Mouse (Mus musculus) neutrophil, adult 65 days (primary cell): ENCODE results near the gene Cd81. TPM values are rescaled to one million over a fixed set of nuclear protein-coding genes. Genes with fewer than 3 reads are reported as not detected.

Source experiments
- total RNA-seq: library from RNA; stranded (reverse); gene quantifications from 2 replicates; pipeline ENCODE4 v1.2.4, GENCODE M21; 2023

The Cd81 gene
- 51.4 and 52.9 TPM in 2 replicates for total RNA-seq

DNA sequence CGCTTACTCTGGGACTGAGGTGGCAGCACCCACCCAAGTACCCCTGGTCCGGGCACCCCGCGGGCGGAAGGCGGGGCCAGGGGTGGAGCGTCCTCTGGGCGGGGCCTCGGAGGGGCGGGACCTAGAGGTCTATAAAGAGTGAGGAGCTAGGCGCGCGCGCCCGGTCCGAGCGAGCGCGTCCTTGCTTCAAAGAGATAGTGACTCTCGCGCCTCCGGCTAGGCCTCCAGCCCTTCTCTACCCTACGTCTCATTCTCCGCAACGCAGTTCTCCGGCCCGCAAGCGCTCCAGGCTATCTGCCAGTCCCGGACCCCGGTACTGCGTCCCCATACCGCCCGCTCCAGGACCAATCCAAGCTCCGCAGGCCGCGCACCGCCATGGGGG lies at the start of gene Cd81:
Gene Cd81 (plus strand): TSS at position 114 of the 382 bp plus-strand sequence.

GRCm38 (mm10) chr7:143004727-143005343 lies 47.7 kb upstream of the Cd81 start, which contains the start of gene Tspan32:
TSS of gene Tspan32 (plus strand) at chr7:143005046.

DNA sequence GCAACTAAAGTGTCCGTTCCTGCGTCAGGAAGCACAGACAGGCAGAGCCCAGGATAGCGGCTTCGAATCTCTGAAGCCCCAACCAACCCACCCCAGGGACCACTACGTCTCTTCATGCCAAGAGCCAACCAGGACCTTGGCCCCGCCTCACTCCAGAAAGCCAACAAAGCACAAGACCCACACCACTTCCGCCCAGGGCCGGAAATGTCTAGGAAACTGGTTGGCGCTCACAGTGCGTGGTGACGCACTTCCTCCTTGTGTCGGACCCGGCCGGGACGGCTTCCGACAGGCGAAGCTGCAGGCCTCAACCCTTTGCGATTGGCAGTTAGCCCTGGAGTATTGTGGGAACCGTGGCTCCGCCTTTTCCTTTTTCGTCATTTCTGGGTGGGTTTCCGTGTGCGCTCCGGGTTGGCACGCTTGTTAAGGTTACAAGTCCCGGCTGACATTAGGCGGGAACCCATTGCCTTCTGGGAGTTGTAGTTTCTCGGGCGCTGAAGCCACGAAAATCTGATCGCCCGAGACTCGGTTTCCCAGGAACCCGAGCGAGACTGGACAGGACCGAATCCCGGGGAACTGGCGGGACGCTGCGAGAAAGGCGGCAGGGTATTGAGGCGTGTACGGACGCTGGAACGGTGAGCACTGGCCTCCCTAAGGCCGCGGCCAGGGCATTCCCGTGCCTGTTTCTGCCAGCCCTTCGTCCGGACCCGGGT lies 16.5 kb downstream of the Cd81 start, which contains the start of gene Tssc4:
Gene Tssc4 (plus strand): TSS at position 368 of the 710 bp plus-strand sequence.

DNA sequence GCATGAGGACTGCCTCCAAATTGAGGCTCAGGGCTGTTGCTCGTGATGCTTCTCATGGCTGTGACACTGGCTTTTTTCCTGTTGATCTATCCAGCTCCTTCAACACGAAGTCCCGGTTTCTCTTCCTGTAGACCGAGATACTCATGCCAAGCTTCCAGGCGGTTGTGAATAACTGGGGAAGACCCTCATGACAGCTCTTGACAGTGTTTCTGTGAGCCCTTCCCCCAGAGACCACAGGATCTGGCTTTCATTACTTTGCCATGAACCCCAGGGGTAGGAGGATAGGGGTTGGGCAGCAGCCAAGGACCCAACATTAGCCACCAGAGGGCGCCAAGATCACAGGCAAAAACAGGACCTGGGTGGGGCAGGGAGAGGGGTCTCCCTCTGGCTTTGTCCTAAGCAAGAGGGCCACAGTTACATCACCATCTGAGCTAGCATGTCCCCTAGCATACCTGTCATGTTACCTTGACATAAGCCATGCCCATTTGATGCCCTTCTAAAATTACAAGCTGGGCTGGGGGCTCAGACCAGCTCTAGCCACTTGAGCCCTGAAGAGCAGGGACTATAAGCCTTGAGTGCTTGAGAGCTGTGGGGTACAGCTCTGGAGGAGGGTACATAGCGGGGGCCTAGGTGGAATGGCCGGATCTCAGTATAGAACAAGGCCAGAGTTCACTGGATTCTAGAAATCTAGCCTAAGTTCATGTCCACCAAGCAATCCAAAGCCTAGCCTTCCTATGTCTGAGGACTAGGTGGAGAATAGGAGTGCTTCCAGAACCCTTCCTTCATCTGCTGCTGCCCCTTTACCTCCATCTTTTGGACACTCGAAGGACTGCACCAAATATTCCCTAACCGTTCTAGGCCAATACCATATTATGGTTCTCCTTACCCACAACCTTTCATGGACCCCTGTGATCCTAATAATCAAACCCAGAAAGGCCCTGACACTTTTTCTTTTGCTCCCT lies 42.3 kb downstream of the Cd81 start, which contains the start of gene Trpm5:
Gene Trpm5 (minus strand): TSS at position 51 of the 962 bp plus-strand sequence.

GRCm38 (mm10) chr7:143106062-143106461 lies 53.5 kb downstream of the Cd81 start, which contains the start of gene Kcnq1:
TSS of gene Kcnq1 (plus strand) at chr7:143106362.

Other genes starting within 250 kb of the Cd81 start
- gene Th, start 121.6 kb upstream of the Cd81 start, total RNA-seq, result not detected in 2 replicates
- 3.2 and 4.1 TPM in 2 replicates for gene Ascl2, start 83.5 kb upstream of the Cd81 start, total RNA-seq
- 51.7 and 55.8 TPM in 2 replicates for gene Tspan32, start 47.7 kb upstream of the Cd81 start, total RNA-seq
- gene Tssc4, start 16.5 kb downstream of the Cd81 start, total RNA-seq, result 8.9 and 13.3 TPM in 2 replicates
- gene Trpm5, start 41.9 kb downstream of the Cd81 start, total RNA-seq, result not detected in 2 replicates
- not detected in 2 replicates for gene Kcnq1, start 53.6 kb downstream of the Cd81 start, total RNA-seq